In genomic region chr6:38065122-38065500, GRCm38 (mm10) we compare ENCODE assay signal across 12 mouse cellular contexts. TPM values are rescaled to one million over a fixed set of nuclear protein-coding genes. Genes with fewer than 3 reads are reported as not detected.
DNase-seq lines count a peak whose midpoint lies in the region; ATAC-seq and TF ChIP-seq lines count a peak whose summit lies in the region.
"Had no signal": no experiment of that assay in that cellular context is flagged by ENCODE, and none has a peak within 500 bp of the region (broad histone marks: within the 10 kb centered on the region; RNA-seq: fewer than 3 reads in every experiment).

No protein-coding gene starts in this region.

- no peaks in the 10 kb centered on the region for H3K27me3 ChIP-seq in intestine, postnatal 0 days (replicated peaks; ENCODE audit: control insufficient read depth, insufficient read depth, low read length)
- no peaks in the 10 kb centered on the region for H3K27me3 ChIP-seq in intestine, embryonic 16.5 days (replicated peaks; ENCODE audit: control insufficient read depth, insufficient read depth, low read length)
- H3K27me3 ChIP-seq: embryonic facial prominence, embryonic 13.5 days; liver, embryonic 15.5 days had no signal

- no peak overlapping the region for H3K27ac ChIP-seq in intestine, postnatal 0 days (ENCODE audit: low read depth, low read length)
- H3K27ac ChIP-seq in intestine, embryonic 16.5 days (ENCODE audit: low read length) = no peak overlapping the region
- H3K27ac ChIP-seq: embryonic facial prominence, embryonic 13.5 days; liver, embryonic 15.5 days had no signal

- H3K4me3 ChIP-seq in intestine, postnatal 0 days (ENCODE audit: low read depth, low read length) = no peak overlapping the region
- H3K4me3 ChIP-seq in intestine, embryonic 16.5 days (ENCODE audit: low read length) = no peak overlapping the region
- H3K4me3 ChIP-seq: embryonic facial prominence, embryonic 13.5 days; liver, embryonic 15.5 days had no signal

- TF ChIP-seq CTCF in intestine, postnatal 0 days (IDR thresholded peaks at IDR 0.05; ENCODE audit: low read depth) = no peak

- DNase-seq in heart, adult 11 months = peak; percentile 82
- no peak for DNase-seq in heart, adult 9 months (ENCODE audit: low spot score in 2 of 2)
- DNase-seq in cerebellum, adult 9-10 months = peak; percentile 70
- DNase-seq in layer of hippocampus, adult 8-10 months (ENCODE audit: low spot score in 2 of 2) = peak; percentile 34 to 57
- peak; percentile 62 for DNase-seq in right cerebral cortex, adult 18-20 months
- DNase-seq in lung, postnatal 14 days = no peak
- DNase-seq: heart, postnatal 36 days had no signal

- WGBS in intestine, postnatal 0 days = 87% methylated on average over 3 of the region's 3 CpGs
- WGBS in intestine, embryonic 16.5 days = 87% methylated on average over 3 of the region's 3 CpGs

- no peak overlapping the region for H3K9ac ChIP-seq in intestine, postnatal 0 days (ENCODE audit: low read depth, low read length)
- no peak overlapping the region for H3K9ac ChIP-seq in intestine, embryonic 16.5 days (ENCODE audit: low read depth, low read length)
- H3K9ac ChIP-seq: embryonic facial prominence, embryonic 13.5 days; liver, embryonic 15.5 days had no signal

- no peaks in the 10 kb centered on the region for H3K9me3 ChIP-seq in intestine, postnatal 0 days (ENCODE audit: control insufficient read depth)
- peaks cover 5% of the 10 kb centered on the region; the same call in 1 of the 2 replicates for H3K9me3 ChIP-seq in intestine, embryonic 16.5 days (ENCODE audit: control insufficient read depth, low read length)
- H3K9me3 ChIP-seq: embryonic facial prominence, embryonic 13.5 days; liver, embryonic 15.5 days had no signal

- ATAC-seq in intestine, postnatal 0 days = no peak
- ATAC-seq in intestine, embryonic 16.5 days = no peak

- H3K4me2 ChIP-seq in intestine, postnatal 0 days (replicated peaks; ENCODE audit: low read depth) = no peak overlapping the region
- H3K4me2 ChIP-seq in intestine, embryonic 16.5 days (ENCODE audit: low read depth, low read length) = no peak overlapping the region
- H3K4me2 ChIP-seq: embryonic facial prominence, embryonic 13.5 days; liver, embryonic 15.5 days had no signal

- H3K4me1 ChIP-seq in intestine, postnatal 0 days (replicated peaks; ENCODE audit: control insufficient read depth, insufficient read depth, low read length) = no peaks in the 10 kb centered on the region
- peaks cover 2% of the 10 kb centered on the region; the same call in 1 of the 2 replicates for H3K4me1 ChIP-seq in intestine, embryonic 16.5 days (ENCODE audit: control insufficient read depth, insufficient read depth, low read length)
- H3K4me1 ChIP-seq: liver, embryonic 15.5 days had no signal

- peaks cover 3% of the 10 kb centered on the region; the same call in 1 of the 2 replicates for H3K36me3 ChIP-seq in intestine, postnatal 0 days (ENCODE audit: control insufficient read depth, insufficient read depth)
- no peaks in the 10 kb centered on the region for H3K36me3 ChIP-seq in intestine, embryonic 16.5 days (ENCODE audit: control insufficient read depth, insufficient read depth, low read length)
- H3K36me3 ChIP-seq: embryonic facial prominence, embryonic 13.5 days; liver, embryonic 15.5 days had no signal

RNA-seq across cellular contexts. Expression of gene Svopl, which starts 18.3 kb away (rescaled TPM):
- under 1 TPM; 0.45 to 0.83 (median 0.67) TPM for total RNA-seq in layer of hippocampus, adult 8-10 months (2022)
- polyA plus RNA-seq in intestine, postnatal 0 days (2015; fragmentation: Nextera tagmentation; extraction: Ambion mirVana) = 0.68 and 0.94 TPM in 2 replicates
- polyA plus RNA-seq in intestine, embryonic 16.5 days (2015; fragmentation: Nextera tagmentation; extraction: Ambion mirVana) = 0.32 and 0.64 TPM in 2 replicates
- polyA plus RNA-seq: liver, embryonic 15.5 days had no signal

RNA-seq across cellular contexts. Expression of gene Tmem213, which starts 43.9 kb away (rescaled TPM):
- total RNA-seq in layer of hippocampus, adult 8-10 months (2022) = not detected
- not detected in 2 replicates for polyA plus RNA-seq in intestine, postnatal 0 days (2015; fragmentation: Nextera tagmentation; extraction: Ambion mirVana)
- polyA plus RNA-seq in intestine, embryonic 16.5 days (2015; fragmentation: Nextera tagmentation; extraction: Ambion mirVana) = not detected in 2 replicates
- total RNA-seq: heart, postnatal 36 days had no signal
- polyA plus RNA-seq: liver, embryonic 15.5 days; neural tube, embryonic 14.5 days had no signal

RNA-seq across cellular contexts. Expression of gene Atp6v0a4, which starts 59.3 kb away (rescaled TPM):
- 10 to 100 TPM in 2 of 4 experiments, 1 to 10 TPM in 2; 1.5 to 19.0 (median 9.9) TPM for total RNA-seq in layer of hippocampus, adult 8-10 months (2022)
- polyA plus RNA-seq in intestine, postnatal 0 days (2015; fragmentation: Nextera tagmentation; extraction: Ambion mirVana) = 0.26 and 0.37 TPM in 2 replicates
- polyA plus RNA-seq in intestine, embryonic 16.5 days (2015; fragmentation: Nextera tagmentation; extraction: Ambion mirVana) = 5.1 and 5.4 TPM in 2 replicates

Comparison
In these comparisons a context has a peak if more than half of its experiments do, and no peak if none do; other contexts are left out.
1. DNase-seq: peak in heart, adult 11 months (single experiment), cerebellum, adult 9-10 months (single experiment), layer of hippocampus, adult 8-10 months (2 of 2) and right cerebral cortex, adult 18-20 months (single experiment); none in heart, adult 9 months (0 of 2) and lung, postnatal 14 days (single experiment).